Mouse (Mus musculus) lung, postnatal 0 days (tissue): ENCODE measurements at regions not wholly inside any gene's neighbourhood (a gene's known extent, or its start where the extent isn't known, plus 50 kb on each side); places are given as distances from the start of the nearest gene placed in this dataset.

Experiments
- CTCF ChIP-seq: IDR thresholded peaks from 2 replicates; pipeline ENCODE4 v1.5.1; 2016; ENCODE audit warnings: antibody characterized with exemption, mild to moderate bottlenecking
- EP300 ChIP-seq: IDR thresholded peaks from 2 replicates; pipeline ENCODE4 v1.6.1; 2016; ENCODE audit warnings: antibody characterized with exemption, mild to moderate bottlenecking, control low read depth

GRCm38 (mm10) chr5:100238287-100239036 lies 78.9 kb upstream of the Tmem150c start:
- TF ChIP-seq CTCF (no peak), EP300 (no peak)
